Mouse (Mus musculus) megakaryocyte, embryonic 14.5 days (primary cell): ENCODE measurements at regions not wholly inside any gene's neighbourhood (a gene's known extent, or its start where the extent isn't known, plus 50 kb on each side); places are given as distances from the start of the nearest gene placed in this dataset.

Experiments used
- FLI1 ChIP-seq: IDR thresholded peaks from 2 replicates; pipeline ENCODE4 v1.6.1; 2012; ENCODE audit warnings: low read length, inconsistent platforms, mixed read lengths
- GATA1 ChIP-seq: IDR thresholded peaks from 3 replicates; pipeline ENCODE4 v1.6.1; 2012; ENCODE audit warnings: mixed read lengths, low read length, inconsistent platforms, borderline replicate concordance

GRCm38 (mm10) chr11:45495246-45495645 is 356.6 kb upstream of the Clint1 start:
- no peak for TF ChIP-seq GATA1
- TF ChIP-seq FLI1, result no peak
